Mouse (Mus musculus) midbrain, embryonic 11.5 days (tissue): ENCODE data around the gene Tmem179. TPM values are rescaled to one million over a fixed set of nuclear protein-coding genes. Genes with fewer than 3 reads are reported as not detected.

Source experiments
- ATAC-seq: fragments of 200-750 bp; cut with Nextera tagmentation; 2 replicates; pipeline ENCODE4 v1.8.0; 2017; ENCODE audit warnings: moderate TSS enrichment, moderate library complexity; ENCODE audit not compliant: low FRiP score
- DNase-seq: peaks from one replicate; pipeline ENCODE4 v3.0.0; 2015; ENCODE audit warnings: low spot score; ENCODE audit errors: missing footprints
- H3K27ac ChIP-seq: fragments of 300-500 bp; sonication (generic); 2 replicates; pipeline ENCODE4 v1.5.1; 2014; ENCODE audit warnings: low read depth, low read length
- H3K27me3 ChIP-seq: fragments of 300-500 bp; sonication (generic); 2 replicates; pipeline ENCODE4 v1.6.1; 2014; ENCODE audit warnings: mild to moderate bottlenecking, low read length, moderate library complexity, mixed read lengths; ENCODE audit not compliant: control insufficient read depth, insufficient read depth
- H3K36me3 ChIP-seq: fragments of 300-500 bp; sonication (generic); 2 replicates; pipeline ENCODE4 v1.6.1; 2014; ENCODE audit warnings: mild to moderate bottlenecking, low read length, moderate library complexity, mixed read lengths; ENCODE audit not compliant: control insufficient read depth, insufficient read depth
- H3K4me1 ChIP-seq: fragments of 300-500 bp; sonication (generic); 2 replicates; pipeline ENCODE4 v1.6.1; 2014; ENCODE audit warnings: low read length; ENCODE audit not compliant: control insufficient read depth, insufficient read depth
- H3K4me2 ChIP-seq: fragments of 300-500 bp; sonication (generic); 2 replicates; pipeline ENCODE4 v1.6.1; 2014; ENCODE audit warnings: mild to moderate bottlenecking, moderate library complexity
- H3K4me3 ChIP-seq: fragments of 300-500 bp; sonication (generic); 2 replicates; pipeline ENCODE4 v1.5.1; 2014; ENCODE audit warnings: low read depth, low read length
- H3K9ac ChIP-seq: fragments of 300-500 bp; sonication (generic); 2 replicates; pipeline ENCODE4 v1.6.1; 2014; ENCODE audit warnings: low read length
- H3K9me3 ChIP-seq: fragments of 300-500 bp; sonication (generic); 2 replicates; pipeline ENCODE4 v1.6.1; 2016; ENCODE audit warnings: low read length; ENCODE audit not compliant: control insufficient read depth
- WGBS: fragments of 180-500 bp; shearing (Covaris S2); extraction: QIAGEN DNeasy Blood & Tissue Kit; methylation state at CpG from one replicate; pipeline ENCODE4 v1.1.7; 2014; 5-methylcytosine and 5-hydroxymethylcytosine counted together
- polyA plus RNA-seq: library from polyadenylated mRNA; unstranded; fragments of >200 nt; fragmentation: Nextera tagmentation; extraction: Ambion mirVana; gene quantifications from 2 replicates; pipeline ENCODE4 v1.2.1, GENCODE M21; 2014

The Tmem179 gene
- polyA plus RNA-seq, 1 experiment from 2014 or later, result 5.9 TPM

DNA sequence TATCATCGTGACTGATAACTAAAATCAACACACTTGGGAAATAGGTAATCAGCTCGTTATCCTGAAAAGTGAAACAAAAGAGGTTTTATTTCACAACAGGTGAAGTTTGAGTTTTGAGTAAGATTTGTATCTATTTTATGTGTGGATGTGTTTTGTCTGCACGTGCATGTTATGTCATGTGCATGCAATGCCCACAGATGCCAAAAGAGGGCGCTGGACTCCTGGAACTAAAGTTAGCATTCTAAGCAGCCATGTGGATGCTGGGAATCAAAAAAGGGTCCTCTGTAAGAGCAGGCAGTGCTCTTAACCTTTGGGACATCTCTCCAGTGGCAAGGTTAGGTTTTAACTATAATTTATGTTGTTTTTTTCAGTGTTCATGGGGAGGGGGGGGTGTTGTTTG is 53.3 kb downstream of the Tmem179 start:
- H3K4me1 ChIP-seq, result no peaks in the 10 kb centered on the region
- no peak overlapping the region for H3K27ac ChIP-seq
- 82% methylated on average over 4 of the region's 4 CpGs for WGBS
- no peak overlapping the region for H3K4me2 ChIP-seq
- H3K9ac ChIP-seq, result no peak overlapping the region
- no peaks in the 10 kb centered on the region for H3K36me3 ChIP-seq
- no peaks in the 10 kb centered on the region; the same call in 1 of the 2 replicates for H3K27me3 ChIP-seq
- no peak for ATAC-seq
- no peak overlapping the region for H3K4me3 ChIP-seq
- H3K9me3 ChIP-seq, result no peaks in the 10 kb centered on the region
- no peak for DNase-seq

DNA sequence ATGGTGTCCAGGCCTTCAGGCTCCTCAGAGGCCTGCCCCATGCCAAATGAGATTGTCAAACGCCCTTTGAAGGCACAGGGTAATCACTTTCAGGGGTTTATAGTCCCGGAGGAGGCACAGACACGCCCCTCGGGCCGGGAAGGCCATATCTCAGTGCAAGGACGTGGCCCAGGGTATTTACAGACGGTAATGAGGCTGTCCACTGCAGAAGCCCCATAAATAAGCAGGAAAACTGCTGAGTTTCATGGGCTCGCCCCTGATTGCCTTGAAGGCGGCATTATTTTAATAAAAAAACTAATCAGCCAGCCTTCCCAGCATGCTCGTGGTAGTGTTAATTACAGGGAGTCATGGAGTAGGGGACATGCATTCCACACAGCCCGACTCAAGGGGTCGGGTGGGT is 54.1 kb downstream of the Tmem179 start:
- peaks cover 5% of the 10 kb centered on the region for H3K4me1 ChIP-seq
- no peak overlapping the region for H3K4me2 ChIP-seq
- no peak for ATAC-seq
- no peak for DNase-seq
- no peaks in the 10 kb centered on the region for H3K36me3 ChIP-seq
- 68% methylated on average over 12 of the region's 12 CpGs for WGBS
- no peak overlapping the region for H3K27ac ChIP-seq
- no peaks in the 10 kb centered on the region; the same call in 1 of the 2 replicates for H3K27me3 ChIP-seq
- no peak overlapping the region for H3K9ac ChIP-seq
- H3K4me3 ChIP-seq, result no peak overlapping the region
- H3K9me3 ChIP-seq, result no peaks in the 10 kb centered on the region

DNA sequence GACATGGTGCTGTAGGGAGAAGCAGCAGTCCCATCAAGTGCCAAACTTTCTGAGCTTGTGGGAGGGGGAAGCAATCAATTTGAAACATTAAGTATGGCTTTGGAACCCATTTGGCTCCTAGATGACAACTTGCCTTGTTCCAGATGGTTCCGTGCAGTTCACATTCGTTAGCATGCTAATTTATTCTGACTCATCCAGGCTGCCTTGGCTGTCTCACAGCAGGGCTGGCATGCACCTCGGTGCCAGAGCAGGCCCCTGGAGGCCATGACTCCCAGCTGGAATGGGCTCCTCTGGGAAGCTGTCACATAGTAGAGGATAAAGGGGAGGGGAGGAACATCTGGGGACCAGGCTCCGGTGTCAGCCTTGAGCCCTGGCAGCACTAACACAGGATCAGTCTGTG is 58.7 kb downstream of the Tmem179 start:
- Histone ChIP-seq H3K27ac (no peak overlapping the region), H3K4me2 (no peak overlapping the region), H3K9ac (no peak overlapping the region), H3K27me3 (no peaks in the 10 kb centered on the region; the same call in 1 of the 2 replicates), H3K4me3 (no peak overlapping the region), H3K9me3 (no peaks in the 10 kb centered on the region), H3K4me1 (peaks cover 5% of the 10 kb centered on the region), H3K36me3 (no peaks in the 10 kb centered on the region)
- DNase-seq (no peak), ATAC-seq (peak; percentile 61; the same call in 1 of the 2 replicates)
- WGBS, result 53% methylated on average over 4 of the region's 4 CpGs

DNA sequence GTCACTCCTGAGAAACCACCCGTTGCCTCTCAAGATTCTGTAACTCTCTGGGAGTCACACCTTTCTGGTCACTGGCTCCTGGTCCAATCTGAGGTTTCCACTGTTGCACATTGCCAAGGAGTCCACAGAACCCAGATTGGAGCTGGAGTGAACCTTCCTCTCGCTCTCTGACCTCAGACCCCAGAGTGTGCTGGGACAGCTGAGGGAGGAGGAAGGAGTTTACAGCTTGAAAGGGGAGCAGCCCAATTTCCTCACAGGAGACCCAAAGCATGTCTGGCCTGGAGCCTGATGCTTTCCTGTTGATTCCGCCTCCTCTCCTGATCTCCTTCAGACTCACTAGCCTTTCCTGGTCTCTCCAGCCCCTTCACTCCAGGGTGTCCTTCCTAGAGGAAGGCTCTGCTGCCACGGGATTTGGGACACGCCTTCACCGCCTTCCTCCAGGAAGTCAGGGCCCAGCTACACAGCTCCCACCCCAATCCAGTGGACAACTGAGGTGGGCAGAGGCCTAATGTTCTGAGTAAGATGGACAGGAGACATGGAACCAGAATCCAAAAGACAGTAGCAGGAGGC is 60.3 kb downstream of the Tmem179 start:
- no peaks in the 10 kb centered on the region for H3K27me3 ChIP-seq
- no peak overlapping the region for H3K4me3 ChIP-seq
- 79% methylated on average over 6 of the region's 6 CpGs for WGBS
- no peaks in the 10 kb centered on the region for H3K36me3 ChIP-seq
- H3K9me3 ChIP-seq, result no peaks in the 10 kb centered on the region
- H3K27ac ChIP-seq, result no peak overlapping the region
- peaks cover 5% of the 10 kb centered on the region for H3K4me1 ChIP-seq
- H3K4me2 ChIP-seq, result no peak overlapping the region
- DNase-seq (no peak), ATAC-seq (no peak)
- no peak overlapping the region for H3K9ac ChIP-seq

DNA sequence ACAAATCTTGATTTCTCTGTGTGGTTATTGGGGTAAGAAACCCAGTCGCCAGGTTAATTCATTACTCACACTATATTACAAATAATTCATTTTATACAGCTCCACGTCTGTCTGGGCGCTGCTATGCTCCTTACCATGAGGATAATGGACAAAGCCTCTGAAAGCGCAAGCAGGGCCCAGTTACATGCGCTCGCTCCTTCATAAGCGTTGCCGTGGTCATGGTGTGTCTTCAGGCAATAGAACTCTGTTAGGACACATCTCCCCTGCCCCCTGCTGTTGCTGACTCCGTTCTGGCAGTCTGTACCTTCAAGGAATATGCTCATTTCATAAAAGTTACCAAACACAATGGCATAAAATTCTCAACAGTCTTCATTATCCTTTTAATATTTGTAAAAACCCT is 64.7 kb downstream of the Tmem179 start:
- Histone ChIP-seq H3K4me2 (no peak overlapping the region), H3K4me3 (no peak overlapping the region), H3K27me3 (no peaks in the 10 kb centered on the region), H3K4me1 (no peaks in the 10 kb centered on the region), H3K36me3 (no peaks in the 10 kb centered on the region), H3K27ac (no peak overlapping the region), H3K9me3 (no peaks in the 10 kb centered on the region), H3K9ac (no peak overlapping the region)
- DNase-seq (no peak), ATAC-seq (no peak)
- 92% methylated on average over 9 of the region's 9 CpGs for WGBS

DNA sequence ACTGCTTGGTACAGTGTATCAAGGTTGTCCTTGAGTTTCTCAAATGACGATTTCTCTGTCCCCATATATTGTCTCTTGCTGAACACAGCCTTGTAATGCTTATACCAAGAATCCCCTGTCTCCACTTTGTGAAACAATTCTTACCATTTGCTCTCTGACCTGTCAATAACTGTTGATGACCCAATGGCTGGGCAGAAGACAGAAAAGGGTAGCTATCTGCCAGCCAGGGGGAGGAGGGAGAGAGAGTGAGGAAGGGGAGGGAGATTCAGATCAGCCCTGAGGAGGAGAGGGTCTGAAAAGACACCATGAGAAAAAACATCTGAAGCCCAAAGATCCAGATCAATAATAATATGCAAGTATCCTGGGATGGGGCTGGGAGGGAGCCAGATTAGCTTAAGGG is 65.2 kb downstream of the Tmem179 start:
- H3K4me2 ChIP-seq, result no peak overlapping the region
- H3K4me1 ChIP-seq, result no peaks in the 10 kb centered on the region
- no peak overlapping the region for H3K4me3 ChIP-seq
- DNase-seq, result no peak
- 85% methylated on average over 1 of the region's 1 CpGs for WGBS
- 0 out of 2 replicates have a peak, but pooled peaks have one; percentile 11 for ATAC-seq
- no peak overlapping the region for H3K9ac ChIP-seq
- no peaks in the 10 kb centered on the region for H3K36me3 ChIP-seq
- H3K27me3 ChIP-seq, result no peaks in the 10 kb centered on the region
- H3K9me3 ChIP-seq, result no peaks in the 10 kb centered on the region
- no peak overlapping the region for H3K27ac ChIP-seq

DNA sequence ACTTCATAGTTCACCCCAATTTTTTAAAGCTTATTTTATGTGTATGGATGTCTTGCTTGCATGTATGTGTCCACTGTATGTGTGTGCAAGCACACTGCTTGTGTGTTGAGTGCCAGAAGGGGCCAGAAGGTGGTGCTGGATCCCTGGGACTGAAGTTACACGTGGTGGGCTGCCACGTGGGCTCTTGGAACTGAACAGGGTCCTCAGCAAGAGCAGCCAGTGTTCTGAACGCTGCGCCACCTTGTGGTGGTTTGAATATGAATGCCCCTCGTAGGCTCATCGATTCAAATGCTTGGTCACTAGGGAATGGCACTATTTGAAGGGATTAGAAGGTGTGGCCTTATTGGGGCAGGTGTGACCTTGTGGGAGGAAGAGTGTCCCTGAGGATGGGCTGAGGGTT is 65.7 kb downstream of the Tmem179 start:
- Histone ChIP-seq H3K4me3 (no peak overlapping the region), H3K27ac (no peak overlapping the region), H3K36me3 (no peaks in the 10 kb centered on the region), H3K27me3 (no peaks in the 10 kb centered on the region), H3K4me2 (no peak overlapping the region), H3K9ac (no peak overlapping the region), H3K9me3 (no peaks in the 10 kb centered on the region; the same call in 1 of the 2 replicates), H3K4me1 (no peaks in the 10 kb centered on the region)
- peak; percentile 72 for ATAC-seq
- 18% methylated on average over 6 of the region's 6 CpGs for WGBS
- DNase-seq, result peak; percentile 94

Other genes with a start within 250 kb of the Tmem179 start
- gene A530016L24Rik, start 27.3 kb downstream of the Tmem179 start, polyA plus RNA-seq, result not detected in 2 replicates
- 1.2 and 1.4 TPM in 2 replicates for gene Inf2, start 72.0 kb upstream of the Tmem179 start, polyA plus RNA-seq
- gene Adssl1, start 103.3 kb upstream of the Tmem179 start, polyA plus RNA-seq, result 1.9 and 2.7 TPM in 2 replicates
- gene Siva1, start 127.9 kb upstream of the Tmem179 start, polyA plus RNA-seq, result 182 and 230 TPM in 2 replicates
- 62.5 and 82.6 TPM in 2 replicates for gene Akt1, start 158.1 kb upstream of the Tmem179 start, polyA plus RNA-seq
- 4.8 and 5.1 TPM in 2 replicates for gene Zbtb42, start 162.1 kb upstream of the Tmem179 start, polyA plus RNA-seq
- gene Cep170b, start 203.7 kb upstream of the Tmem179 start, polyA plus RNA-seq, result 5.2 and 5.5 TPM in 2 replicates
- gene Pld4, start 243.9 kb upstream of the Tmem179 start, polyA plus RNA-seq, result 3.5 and 4.2 TPM in 2 replicates